Mouse (Mus musculus): Measurements from ENCODE around the gene Syn3. TPM values are rescaled to one million over a fixed set of nuclear protein-coding genes. Genes with fewer than 3 reads are reported as not detected.
"Not testable (repeated sequence)": the region's sequence is repeated elsewhere in the genome, so short reads cannot be mapped to it uniquely, and the experiment has no call there.

The Syn3 gene
- total RNA-seq, 2 experiments from 2014 or later, result 0.26 to 0.47 TPM

DNA sequence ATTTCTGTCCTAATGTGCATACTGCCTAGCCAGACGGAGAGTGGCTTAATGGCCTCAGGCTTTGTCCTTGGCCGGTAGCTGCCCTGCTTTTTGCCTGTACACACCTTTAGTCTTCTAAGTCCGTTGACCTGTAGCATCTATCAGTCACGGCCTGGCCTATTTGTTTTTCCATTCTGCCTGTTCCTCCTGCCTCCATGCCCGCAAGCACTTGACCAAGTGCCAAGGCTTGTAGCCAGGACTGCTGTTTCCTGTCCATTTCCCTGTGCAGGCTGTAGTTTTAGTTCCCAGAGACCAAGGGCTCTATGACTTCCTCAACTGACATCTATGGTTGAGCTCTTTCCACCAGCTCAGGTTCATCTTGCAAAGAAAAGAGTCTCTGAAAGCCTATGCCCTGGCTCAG, 79.8 kb downstream of the Syn3 start:
- DNase-seq (ENCODE audit: low spot score in 2 of 2), result no peak

DNA sequence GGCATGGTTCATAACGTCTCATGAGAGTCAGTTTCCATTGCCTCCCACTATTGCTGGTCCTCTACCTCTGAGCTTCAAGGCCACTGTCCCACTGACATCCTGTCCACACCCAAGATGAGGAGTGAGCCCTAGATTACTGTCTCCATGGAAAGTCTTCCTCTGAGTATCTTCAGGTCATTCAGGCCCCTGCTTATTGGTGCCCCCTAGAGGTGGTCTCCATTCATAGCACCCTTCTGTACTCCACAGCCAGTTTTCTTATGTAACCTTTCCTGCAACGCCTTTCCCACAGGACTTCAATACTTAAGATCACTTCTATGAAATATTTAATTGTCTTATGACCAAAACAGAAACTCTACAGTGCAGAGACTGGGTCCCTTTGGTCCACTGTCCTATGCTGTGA, 80.4 kb downstream of the Syn3 start:
- no peak for DNase-seq (ENCODE audit: low spot score in 2 of 2)

DNA sequence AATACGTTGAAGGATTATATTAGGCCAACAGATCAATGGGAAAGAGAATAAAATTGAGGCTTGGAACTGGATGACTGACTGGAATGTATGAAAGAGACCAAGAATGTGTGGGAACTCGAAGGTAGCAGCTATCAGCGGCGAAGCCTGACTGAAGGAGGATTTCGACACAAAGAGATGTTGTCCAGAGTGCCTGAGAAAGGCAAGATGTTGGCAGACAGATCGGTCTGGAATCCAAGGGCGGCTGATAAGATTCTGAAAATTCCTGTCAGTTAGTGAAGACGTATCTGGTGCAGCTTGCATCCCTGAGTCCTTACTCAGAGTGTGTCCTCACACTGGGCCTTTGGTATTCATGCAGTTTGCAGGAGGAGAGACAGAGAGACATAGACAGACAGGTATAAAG, 81.9 kb downstream of the Syn3 start:
- DNase-seq (ENCODE audit: low spot score in 2 of 2), result no peak

DNA sequence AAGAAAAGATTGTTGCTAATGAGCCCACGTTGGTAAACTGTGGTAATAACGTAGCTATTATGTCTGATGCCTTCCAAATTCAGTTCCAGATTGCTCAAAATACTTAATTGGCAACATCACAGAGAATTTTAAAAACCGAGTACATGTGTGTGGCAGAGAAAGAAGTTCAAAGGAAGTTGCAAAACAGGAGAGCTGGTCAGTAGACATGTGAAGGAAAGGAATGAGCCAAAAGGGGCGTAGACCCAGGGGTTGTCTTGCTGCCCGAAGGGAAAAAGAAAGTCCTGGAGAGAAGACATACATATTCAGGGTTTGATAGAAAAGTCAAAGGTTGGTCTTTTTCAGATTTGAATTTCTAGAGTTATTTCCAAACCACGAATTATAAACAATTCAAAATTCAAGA, 87.8 kb downstream of the Syn3 start:
- DNase-seq (ENCODE audit: low spot score in 2 of 2), result no peak

DNA sequence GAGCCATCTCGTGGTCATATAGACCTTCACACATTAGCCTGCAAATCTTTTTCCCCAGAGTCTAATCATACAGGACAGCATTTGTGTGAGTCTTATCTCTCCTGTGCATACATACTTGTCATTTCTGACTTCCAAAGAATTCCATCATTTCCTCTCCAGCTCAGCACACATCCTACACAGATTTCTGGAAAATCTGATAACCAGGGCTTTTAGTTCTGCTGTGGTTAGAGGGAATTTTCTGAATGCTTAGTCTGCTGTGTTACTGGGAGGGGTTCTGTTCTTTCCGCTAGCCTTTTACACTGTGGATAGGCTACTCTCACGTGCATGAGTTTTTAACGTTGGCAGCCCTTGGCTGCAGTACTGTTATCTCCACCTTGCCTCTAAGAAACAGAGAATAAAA, 91.7 kb downstream of the Syn3 start:
- DNase-seq (ENCODE audit: low spot score in 2 of 2), result no peak

DNA sequence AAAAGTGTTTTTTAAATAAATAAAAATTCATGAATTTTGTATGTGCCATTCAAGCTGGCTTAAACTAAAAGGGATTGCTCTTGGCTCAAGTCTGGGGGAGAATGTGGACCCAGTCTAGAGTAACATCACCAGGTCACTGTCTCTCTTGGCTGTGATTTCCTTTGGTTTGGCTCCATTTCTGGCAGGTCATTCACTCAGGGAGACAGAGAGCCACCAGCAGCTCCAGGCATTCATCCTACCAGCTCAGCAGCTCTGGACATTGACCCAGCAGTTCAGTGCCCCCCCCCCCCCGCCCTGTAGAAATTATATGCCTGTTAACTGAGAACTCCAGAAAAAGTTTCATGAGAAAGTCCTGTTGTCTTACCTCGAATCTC, 100.4 kb downstream of the Syn3 start:
- no peak for DNase-seq (ENCODE audit: low spot score in 2 of 2)

DNA sequence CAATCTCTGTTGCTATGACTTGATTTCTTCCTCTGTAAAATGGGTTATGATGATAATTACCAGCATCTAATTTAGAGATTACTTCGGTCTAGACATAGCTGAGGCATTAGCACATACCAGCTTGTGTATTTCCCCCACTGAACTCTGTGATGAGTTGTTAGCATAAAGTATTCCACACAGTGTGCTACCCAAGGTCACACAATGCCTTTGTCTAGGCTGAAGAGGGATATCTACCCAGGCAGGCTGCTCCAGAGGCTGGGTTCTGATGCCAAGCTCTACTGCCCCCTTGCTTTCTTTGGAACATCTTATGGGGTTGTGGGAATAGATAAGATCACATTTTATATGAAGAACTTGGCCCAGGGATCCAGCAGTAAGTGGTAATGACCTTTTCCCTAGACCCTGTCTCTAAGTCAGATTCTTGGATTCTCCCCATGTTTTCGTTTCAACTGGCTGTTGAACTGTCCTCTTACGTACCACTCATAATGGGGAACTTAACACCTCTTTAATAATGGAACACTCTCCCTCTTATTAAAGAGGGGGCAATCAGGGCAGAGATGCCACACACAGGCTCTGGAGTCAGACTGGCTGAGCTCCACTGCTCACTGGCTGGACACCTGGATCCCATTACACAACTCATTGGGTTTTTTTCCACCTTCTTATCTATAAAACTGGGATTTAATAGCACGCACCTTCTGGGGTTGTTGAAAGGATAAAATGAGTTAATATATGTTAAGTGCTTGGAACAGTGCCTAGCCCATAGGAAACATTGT, 100.9 kb downstream of the Syn3 start:
- DNase-seq (ENCODE audit: low spot score in 2 of 2), result no peak

DNA sequence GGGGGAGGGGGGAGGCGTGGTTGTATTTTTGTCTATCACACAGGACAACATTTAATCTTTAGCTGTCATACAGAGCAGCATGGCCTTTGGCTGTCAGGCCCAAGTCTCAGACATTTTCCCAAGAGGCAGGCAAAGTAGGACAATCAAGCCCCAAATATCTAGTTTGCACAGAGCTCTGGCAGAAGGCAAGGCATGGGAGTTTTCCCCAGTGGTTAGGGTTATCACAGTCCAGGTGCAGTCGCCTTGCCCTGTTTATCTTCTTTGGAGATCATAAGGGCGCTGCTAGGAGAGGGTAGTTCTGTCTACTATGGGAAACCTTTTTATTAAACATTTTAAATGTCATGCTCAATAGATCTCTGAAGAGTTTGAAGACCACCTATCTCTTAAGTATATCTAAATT, 106.3 kb downstream of the Syn3 start:
- DNase-seq (ENCODE audit: low spot score in 2 of 2), result no peak

DNA sequence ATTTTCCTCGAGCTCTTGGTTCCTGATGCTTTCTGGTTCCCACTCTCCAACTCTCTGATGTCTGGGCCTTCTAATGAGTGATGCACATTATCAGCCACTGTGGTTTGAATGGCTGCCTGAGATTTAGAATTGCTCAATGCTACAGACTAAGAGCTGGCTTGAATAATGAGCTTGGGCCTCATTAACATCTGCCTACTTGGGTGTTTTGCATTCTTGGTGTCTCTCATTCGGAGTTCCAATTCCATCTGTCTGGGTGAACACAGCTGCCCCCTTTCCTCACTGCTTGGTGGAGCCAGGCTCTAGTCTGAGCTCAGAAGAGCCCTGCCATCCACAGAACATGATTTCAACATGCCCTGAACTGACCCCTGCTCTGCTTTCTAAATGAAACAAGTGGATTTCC, 108.8 kb downstream of the Syn3 start:
- no peak for DNase-seq (ENCODE audit: low spot score in 2 of 2)

DNA sequence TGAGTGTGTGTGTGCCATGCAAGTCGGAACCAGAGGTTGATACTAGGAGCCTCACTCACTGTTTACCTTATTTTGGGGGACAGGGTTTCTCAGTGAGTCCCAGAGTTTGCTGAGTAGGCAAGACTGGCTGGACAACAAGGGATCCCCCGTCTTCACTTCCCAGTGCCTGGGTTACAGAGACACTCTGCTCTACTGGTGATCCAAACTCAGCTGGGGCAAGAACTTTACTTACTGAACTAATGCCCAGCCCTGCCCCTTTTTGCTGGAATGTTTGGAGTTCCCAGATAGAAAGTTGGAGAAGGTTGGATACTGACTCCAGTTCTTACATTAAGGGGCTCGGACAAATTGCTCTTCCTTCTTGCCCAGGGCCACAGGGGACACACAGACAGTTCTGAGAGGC, 109.3 kb downstream of the Syn3 start:
- no peak for DNase-seq (ENCODE audit: low spot score in 2 of 2)

DNA sequence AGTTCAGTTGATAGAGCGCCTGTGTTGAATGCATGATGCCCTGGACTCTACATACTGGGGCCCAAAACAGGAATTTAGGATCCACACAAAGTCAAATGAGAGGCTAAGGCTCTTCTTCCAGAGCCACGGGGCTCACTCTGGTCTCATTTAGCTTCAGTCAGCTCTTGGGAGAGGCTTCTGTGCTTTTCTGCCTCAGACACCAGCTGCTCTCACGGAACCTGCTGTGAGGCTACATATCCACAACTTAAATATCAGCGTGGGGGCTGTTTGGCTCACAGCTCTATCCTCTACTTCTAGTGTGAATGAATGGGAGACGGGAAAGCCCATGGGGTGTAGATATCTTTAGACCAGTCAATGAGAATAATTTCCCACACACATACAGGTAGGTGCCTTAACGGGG, 109.9 kb downstream of the Syn3 start:
- DNase-seq (ENCODE audit: low spot score in 2 of 2), result no peak

DNA sequence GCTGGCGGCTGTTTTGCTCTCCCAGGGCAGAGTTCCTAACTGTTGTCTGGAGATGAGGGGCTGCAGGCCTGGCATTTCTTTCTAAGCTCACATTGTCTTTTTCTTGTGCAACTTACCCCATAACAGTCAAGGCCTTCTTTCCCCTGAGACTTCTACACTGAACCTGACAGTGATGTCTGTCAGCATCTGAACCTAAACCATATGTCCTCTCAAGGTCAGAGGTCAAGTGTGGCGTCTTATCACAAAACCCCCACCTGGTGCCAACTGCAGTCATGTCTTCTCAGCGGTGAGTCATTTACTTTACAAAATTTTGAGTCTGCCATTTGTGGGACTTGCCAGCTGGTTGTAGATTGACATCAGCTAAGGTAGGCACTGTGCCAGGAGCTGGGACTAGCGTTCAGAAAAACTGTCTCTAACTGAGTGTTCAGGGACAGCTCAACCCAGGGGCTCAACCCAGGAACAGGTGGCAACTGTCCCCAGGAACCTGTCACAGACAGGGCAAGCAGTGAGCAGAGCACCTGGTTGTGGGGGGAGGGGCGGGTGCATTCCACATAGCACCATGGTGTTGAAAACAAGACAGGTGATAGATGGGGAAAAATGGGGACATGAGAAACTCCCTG, 110.8 kb downstream of the Syn3 start:
- no peak for DNase-seq (ENCODE audit: low spot score in 2 of 2)

DNA sequence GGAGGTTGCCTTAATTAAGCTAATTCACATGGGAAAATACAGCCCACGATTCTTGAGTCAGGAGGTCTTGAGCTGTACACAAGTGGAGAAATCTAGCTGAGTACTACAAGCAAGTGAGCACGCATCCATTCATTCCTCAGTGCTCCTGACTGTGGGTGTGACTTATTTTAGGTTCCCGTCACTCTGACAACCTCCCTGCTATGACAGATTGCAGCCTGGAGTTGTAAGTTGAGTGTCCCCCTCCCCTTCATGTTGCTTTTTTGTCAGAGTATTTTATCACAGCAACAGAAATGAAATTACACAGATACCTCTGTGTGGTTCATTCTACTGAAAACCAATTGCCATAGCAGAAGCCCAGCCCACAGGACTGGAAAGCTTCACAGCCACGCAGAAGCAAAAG, 112.5 kb downstream of the Syn3 start:
- no peak for DNase-seq (ENCODE audit: low spot score in 2 of 2)

DNA sequence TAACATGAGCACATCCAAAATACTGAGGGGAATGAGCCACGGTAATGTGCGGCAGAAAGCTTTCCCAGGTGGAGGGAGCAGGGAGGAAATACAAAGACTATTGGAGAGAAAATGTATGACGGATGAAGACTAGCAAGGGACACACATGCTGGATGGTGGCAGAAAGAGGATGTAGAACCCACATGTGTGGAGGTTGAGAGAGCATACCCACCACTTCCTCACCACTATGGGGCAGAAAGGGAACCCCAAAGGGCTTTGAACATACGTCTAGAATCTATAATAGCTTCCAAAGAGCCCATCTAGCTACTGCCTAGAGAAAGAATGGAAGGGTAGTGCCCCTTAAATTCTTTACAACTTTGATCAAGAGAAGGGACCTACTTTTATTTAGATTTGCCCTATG, 113.0 kb downstream of the Syn3 start:
- DNase-seq (ENCODE audit: low spot score in 2 of 2), result no peak

DNA sequence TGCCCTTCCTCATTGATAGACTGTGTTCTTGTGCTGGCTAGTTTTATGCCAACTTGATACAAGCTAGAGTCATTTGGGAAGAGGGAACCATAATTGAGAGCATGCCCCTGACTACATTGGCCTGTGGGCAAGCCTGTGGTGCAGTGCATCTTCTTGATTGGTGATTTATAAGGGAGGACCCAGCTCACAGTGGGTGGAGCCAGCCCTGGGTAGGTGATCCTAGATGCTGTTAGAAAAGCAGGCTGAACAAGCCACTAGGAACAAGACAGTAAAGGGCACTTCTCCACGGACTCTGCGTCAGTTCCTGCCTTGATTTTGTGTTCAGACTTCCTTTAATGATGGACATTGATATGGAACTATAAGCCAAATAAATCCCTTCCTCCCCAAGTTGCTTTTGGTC, 114.0 kb downstream of the Syn3 start:
- DNase-seq (ENCODE audit: low spot score in 2 of 2), result no peak

DNA sequence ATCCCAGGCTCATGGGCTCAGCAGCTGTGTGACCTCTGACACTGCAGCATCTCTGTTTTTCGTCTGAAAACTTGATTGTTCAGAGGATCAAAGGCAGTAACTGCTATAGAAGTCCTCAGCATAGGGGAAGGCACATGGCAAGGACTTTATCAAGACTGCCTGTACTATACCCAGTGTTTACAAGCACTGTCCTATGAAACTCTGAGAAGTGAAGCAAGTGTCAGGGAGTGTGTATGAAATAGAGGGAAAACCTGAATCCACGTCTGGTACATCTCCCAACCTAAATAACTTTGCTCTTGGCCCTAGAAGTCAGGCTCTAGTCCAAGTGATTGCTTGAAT, 116.8 kb downstream of the Syn3 start:
- no peak for DNase-seq (ENCODE audit: low spot score in 2 of 2)

DNA sequence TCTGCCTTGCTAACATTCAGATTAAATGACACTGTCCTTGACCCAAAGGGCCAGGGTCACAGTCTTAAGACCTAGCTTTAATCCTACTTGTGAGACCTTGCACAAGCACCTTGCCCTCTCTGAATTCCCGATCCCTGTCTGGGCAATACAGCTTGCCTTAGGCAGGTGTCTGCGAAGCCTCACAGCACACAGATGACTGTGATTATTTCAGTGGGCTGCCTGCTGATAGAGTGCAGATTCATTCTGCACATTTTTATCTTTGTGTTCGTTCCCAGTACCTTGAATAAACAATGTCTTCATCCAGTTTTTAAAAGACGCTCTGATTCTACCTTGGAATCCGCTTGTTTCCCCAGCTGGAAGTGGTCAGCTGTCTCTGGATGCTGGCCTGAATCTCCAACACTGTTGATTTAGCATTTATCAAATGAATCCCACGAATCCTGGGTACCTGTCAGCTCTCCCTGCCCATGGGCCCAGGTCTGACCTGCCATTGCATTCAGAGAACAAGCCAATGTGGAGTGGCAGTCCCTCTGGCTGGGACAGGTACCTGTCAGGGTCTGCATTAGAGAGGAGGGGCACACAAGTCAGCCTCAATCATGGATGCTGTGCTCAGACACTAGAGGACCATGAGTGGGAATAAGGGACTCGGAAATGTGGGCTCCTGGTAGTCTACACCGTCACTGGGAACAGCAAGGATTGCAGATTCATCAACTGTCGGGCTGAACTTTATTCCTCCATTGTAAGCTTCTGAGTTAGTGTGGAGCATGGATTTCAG, 117.4 kb downstream of the Syn3 start:
- DNase-seq (ENCODE audit: low spot score in 2 of 2), result no peak

DNA sequence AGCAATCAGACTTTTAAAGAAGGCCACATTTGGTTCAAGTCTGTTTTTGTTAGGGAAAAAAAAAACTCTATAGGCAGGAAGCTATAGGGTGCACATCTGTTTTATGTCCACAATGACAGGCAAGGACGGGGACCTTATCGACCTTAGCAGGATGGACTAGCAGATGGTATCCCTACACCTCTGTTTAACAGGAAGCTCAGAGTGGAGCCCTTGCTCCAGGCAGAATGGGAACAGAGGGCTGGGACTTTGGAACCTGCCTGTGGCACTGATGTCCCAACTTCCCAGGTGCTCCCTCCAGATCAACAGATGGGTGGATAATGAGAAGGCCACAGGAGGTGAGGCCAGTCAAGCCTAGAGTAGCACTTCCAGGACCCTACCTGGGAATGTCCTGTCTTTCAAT, 118.1 kb downstream of the Syn3 start:
- DNase-seq (ENCODE audit: low spot score in 2 of 2), result no peak

DNA sequence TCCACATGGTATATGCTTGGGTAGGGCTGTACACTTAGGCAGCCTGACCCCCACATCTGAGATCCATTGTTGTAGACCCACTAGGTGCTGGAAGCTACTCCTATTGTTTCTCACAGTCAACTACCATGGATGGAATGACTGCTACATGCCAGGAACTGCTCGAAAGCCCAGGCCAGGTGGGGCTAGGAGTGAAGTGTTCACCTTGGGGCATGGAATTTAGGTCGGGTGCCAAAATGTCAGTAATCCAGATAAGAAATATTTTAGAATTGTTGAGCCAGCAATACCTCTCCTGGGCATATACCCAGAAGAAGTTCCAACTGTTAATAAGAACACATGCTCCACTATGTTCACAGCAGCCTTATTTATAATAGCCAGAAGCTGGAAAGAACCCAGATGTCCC, 119.9 kb downstream of the Syn3 start:
- DNase-seq (ENCODE audit: low spot score in 2 of 2), result not testable (repeated sequence)

DNA sequence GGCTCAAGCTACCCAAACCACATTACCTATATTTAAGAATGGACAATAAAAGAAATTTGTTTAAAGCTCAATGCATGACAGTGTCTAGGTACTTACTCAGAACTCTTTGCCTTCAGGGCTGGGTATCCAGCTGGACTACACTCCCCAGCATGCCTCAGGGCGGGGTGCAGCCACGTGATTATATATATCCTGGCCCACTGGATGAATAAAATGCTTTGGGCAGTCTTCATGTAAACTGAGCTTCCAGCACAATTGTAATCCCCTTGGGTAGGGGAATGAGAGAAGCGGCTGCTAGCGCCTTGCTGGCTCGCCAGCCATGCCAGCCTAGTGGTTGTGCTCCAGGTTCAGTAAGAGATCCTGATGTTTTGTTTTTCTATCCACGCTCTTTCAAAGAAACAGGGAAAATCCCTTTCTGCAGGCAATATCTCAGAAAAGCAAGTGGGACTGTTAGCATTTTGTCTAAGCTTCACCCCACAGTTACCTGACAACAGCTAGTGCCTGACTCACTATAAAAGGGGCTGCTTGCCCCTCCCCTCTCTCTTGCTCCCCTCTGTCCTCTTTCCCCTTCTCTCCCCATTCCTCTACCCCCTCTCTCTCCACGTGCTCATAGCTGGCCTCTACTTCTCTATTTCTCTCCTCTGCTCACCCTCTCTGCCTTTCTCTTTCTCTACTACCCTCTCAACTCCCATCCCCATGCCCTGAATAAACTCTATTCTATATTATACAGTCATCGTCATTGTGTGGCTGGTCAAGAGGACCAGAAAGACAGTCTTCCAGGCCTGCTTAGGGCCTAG, 122.1 kb downstream of the Syn3 start:
- DNase-seq (ENCODE audit: low spot score in 2 of 2), result no peak

DNA sequence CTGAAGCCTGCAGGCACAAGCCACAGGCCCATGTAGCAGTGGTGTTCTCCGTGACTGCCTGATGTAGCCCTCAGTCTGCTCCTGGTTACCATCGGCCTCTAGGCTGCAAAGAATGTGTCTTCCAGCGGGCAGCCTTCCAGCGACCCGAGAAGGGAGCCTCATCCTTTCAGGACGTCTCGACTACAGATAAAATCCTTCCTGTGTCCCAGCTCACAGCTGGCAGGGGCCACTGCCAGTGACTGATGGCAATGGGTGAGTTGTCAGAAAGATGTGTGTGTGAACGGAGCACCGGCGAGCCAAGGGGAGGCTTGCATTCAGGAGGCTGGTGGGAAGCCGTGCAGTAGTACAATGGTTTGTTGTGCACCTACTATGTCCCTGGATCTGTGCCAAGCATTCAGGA, 122.8 kb downstream of the Syn3 start:
- DNase-seq (ENCODE audit: low spot score in 2 of 2), result no peak

DNA sequence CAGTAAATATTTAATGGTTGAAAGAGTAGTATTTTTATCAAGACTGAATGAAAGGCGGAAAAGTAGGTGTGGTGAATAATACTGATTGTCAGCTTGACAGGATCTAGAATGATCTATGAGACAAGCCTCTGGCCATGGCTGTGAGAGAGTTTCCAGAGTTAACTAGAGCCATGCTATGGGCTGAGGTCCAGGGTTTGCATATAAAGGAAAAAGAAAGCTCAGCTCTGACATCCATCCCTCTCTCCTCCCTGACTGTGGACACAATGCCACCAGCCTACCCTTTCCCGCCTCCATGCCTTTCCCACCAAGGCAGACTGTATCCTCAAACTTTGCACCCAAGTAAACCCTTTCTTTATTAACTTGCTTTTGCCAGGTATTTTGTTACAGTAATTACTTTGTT, 124.6 kb downstream of the Syn3 start:
- DNase-seq (ENCODE audit: low spot score in 2 of 2), result no peak
